Mouse (Mus musculus): ENCODE data around the gene Dab2. TPM values are rescaled to one million over a fixed set of nuclear protein-coding genes. Genes with fewer than 3 reads are reported as not detected.

Dab2 gene
- polyA plus RNA-seq (2012; rRNA removed) = 7.0 and 9.4 TPM in 2 replicates

DNA sequence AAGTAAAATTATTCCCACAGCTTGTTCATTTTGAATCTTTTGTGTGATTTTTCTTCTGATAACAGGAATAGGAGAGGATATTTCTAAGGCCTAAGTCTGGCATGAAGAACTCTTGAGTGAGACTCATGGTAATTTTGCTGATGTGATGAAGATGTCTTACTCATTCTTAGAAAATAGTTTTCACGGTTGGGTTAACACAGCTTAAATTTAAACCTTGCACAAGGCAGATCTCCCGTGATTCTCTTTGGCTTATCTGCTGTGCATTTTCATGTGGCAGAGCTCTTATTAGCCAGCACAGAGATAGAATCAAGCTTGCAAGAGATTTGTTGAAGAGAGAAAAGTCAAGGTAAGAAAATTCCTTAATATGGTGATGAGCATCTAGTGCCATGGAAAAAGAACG, at the start of gene Dab2:
Gene Dab2, plus strand, starts transcription at position 235 of the 400 bp plus-strand sequence.
- Histone ChIP-seq H3K27ac (ENCODE audit: control insufficient read depth, insufficient read depth, low read length) (no peak within 1 kb of the TSS), H3K4me3 (ENCODE audit: control insufficient read depth, insufficient read depth, low read length) (no peak within 1 kb of the TSS)
- TF ChIP-seq CTCF (IDR thresholded peaks at IDR 0.05; ENCODE audit: borderline replicate concordance, control insufficient read depth, extremely low read depth, insufficient read depth, low read length, poor library complexity) (no peak), POLR2A (IDR thresholded peaks at IDR 0.05; ENCODE audit: control insufficient read depth, extremely low read depth, insufficient read depth, low read length, poor library complexity) (no peak)

DNA sequence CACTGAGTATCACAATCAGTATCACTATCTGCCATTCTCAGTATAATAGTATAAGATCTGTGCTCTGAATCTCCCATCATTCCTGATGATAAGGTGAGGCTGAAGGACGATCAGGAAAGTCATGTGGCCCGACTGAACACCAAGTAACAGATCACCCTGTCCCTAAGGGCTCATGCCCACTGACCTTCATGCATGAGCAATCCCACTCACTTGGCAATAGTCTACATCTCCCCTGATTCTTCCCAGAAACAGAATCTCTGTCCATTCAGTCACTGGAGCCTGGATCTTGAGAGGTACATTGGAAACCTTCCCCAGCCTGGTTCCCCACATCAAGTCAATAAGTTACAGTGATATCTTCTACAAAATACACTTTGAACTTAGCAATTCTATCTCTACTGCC, 46.1 kb upstream of the Dab2 start:
- H3K27me3 ChIP-seq (ENCODE audit: control insufficient read depth, insufficient read depth, low read length) = no peaks in the 10 kb centered on the region
- H3K27ac ChIP-seq (ENCODE audit: control insufficient read depth, insufficient read depth, low read length) = no peak overlapping the region
- H3K4me1 ChIP-seq (replicated peaks; ENCODE audit: control insufficient read depth, insufficient read depth, low read length) = no peaks in the 10 kb centered on the region
- TF ChIP-seq POLR2A (IDR thresholded peaks at IDR 0.05; ENCODE audit: control insufficient read depth, extremely low read depth, insufficient read depth, low read length, poor library complexity) (no peak), CTCF (IDR thresholded peaks at IDR 0.05; ENCODE audit: borderline replicate concordance, control insufficient read depth, extremely low read depth, insufficient read depth, low read length, poor library complexity) (no peak)
- WGBS = 90% methylated on average over 2 of the region's 2 CpGs
- H3K36me3 ChIP-seq (ENCODE audit: control insufficient read depth, insufficient read depth, low read length) = no peaks in the 10 kb centered on the region
- no peak for DNase-seq
- no peak overlapping the region for H3K4me3 ChIP-seq (ENCODE audit: control insufficient read depth, insufficient read depth, low read length)

More for the DNA sequence above, at the start of gene Dab2:
- no peaks in the 10 kb centered on the region for H3K27me3 ChIP-seq (ENCODE audit: control insufficient read depth, insufficient read depth, low read length)
- WGBS = 95% methylated on average over 3 of the region's 3 CpGs
- H3K4me1 ChIP-seq (replicated peaks; ENCODE audit: control insufficient read depth, insufficient read depth, low read length) = no peaks in the 10 kb centered on the region
- DNase-seq = no peak
- no peaks in the 10 kb centered on the region for H3K36me3 ChIP-seq (ENCODE audit: control insufficient read depth, insufficient read depth, low read length)

DNA sequence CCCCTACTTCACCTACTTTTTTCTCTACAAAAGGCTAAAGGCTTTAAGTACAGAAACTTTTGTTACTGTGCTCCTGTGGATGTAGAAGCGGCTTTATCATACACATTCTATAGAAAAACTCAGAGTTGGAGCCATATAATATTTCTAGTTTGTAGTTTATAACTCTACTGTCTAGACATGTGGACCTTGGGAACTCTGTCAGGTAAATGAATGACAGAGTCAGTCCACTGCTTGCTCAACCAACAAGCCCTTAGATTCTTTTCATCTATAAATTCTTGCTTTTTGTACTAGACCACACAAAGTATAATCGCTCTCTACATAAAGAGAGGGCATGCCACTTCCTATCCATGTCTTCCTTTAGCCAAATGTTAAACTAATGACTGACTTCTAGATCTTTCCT, 45.2 kb upstream of the Dab2 start:
- Histone ChIP-seq H3K36me3 (ENCODE audit: control insufficient read depth, insufficient read depth, low read length) (no peaks in the 10 kb centered on the region), H3K4me3 (ENCODE audit: control insufficient read depth, insufficient read depth, low read length) (no peak overlapping the region), H3K4me1 (replicated peaks; ENCODE audit: control insufficient read depth, insufficient read depth, low read length) (no peaks in the 10 kb centered on the region), H3K27me3 (ENCODE audit: control insufficient read depth, insufficient read depth, low read length) (no peaks in the 10 kb centered on the region), H3K27ac (ENCODE audit: control insufficient read depth, insufficient read depth, low read length) (no peak overlapping the region)
- DNase-seq = no peak
- 94% methylated on average over 2 of the region's 2 CpGs for WGBS
- no peak for TF ChIP-seq POLR2A (IDR thresholded peaks at IDR 0.05; ENCODE audit: control insufficient read depth, extremely low read depth, insufficient read depth, low read length, poor library complexity)
- no peak for TF ChIP-seq CTCF (IDR thresholded peaks at IDR 0.05; ENCODE audit: borderline replicate concordance, control insufficient read depth, extremely low read depth, insufficient read depth, low read length, poor library complexity)

DNA sequence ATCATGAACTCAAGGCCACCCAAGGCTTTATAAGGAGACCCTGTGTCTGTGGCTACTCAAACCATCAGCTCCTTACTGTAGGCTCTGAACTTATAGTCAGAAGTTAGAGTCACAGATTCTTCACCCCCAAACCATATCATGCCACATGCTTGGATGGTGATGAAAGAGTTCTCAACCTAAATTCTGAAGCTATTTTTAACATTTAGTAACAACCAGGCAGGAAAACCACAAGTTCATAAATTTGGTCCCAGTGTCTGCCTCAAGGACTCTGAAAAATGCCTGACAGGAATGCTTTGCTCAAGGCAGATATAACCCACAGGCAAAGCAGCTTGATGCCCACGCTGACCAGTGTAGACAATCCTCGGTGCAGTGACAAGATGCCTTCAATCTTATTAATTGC, 42.5 kb upstream of the Dab2 start:
- H3K27me3 ChIP-seq (ENCODE audit: control insufficient read depth, insufficient read depth, low read length) = no peaks in the 10 kb centered on the region
- WGBS = 13% methylated on average over 2 of the region's 2 CpGs
- no peaks in the 10 kb centered on the region for H3K36me3 ChIP-seq (ENCODE audit: control insufficient read depth, insufficient read depth, low read length)
- H3K4me1 ChIP-seq (replicated peaks; ENCODE audit: control insufficient read depth, insufficient read depth, low read length) = no peaks in the 10 kb centered on the region
- TF ChIP-seq POLR2A (IDR thresholded peaks at IDR 0.05; ENCODE audit: control insufficient read depth, extremely low read depth, insufficient read depth, low read length, poor library complexity) (no peak), CTCF (IDR thresholded peaks at IDR 0.05; ENCODE audit: borderline replicate concordance, control insufficient read depth, extremely low read depth, insufficient read depth, low read length, poor library complexity) (no peak)
- no peak for DNase-seq
- H3K4me3 ChIP-seq (ENCODE audit: control insufficient read depth, insufficient read depth, low read length) = no peak overlapping the region
- no peak overlapping the region for H3K27ac ChIP-seq (ENCODE audit: control insufficient read depth, insufficient read depth, low read length)

DNA sequence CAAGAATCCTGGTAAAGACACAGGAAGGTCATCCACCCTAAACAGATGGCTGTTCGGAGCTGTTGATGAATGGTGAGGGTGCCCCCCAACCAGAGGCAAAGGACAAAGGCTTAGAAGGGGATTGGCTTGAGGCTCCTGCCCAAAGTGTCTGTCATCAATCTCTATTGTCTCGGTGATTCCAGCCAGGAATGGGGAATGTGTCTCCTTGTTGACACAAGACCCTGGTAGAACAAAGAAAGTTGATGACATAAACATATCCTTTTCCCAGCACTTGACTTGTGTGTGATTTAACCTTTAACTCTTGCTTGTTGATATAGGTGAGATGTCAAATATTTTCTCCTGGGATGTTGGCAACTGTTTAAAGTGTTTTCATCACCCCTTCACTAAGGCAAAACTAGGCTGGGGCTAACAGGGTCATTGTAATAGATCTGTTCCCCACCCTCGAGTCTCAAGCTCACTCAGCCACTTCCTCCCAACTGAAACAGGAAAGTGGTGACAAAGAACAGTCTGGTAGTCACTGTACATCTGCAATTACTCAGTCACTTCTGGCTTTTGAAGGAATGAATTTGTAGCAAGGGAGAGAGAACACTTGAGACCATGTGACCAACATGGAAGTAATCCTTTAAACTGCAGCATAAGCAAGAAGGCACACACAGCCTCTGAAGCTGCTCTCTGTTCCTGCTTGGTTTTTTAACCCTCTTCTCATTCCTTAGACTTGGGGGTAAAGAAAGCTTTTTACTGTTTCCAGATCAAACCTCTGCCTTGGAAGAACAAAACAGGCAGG, 39.4 kb upstream of the Dab2 start:
- TF ChIP-seq CTCF (IDR thresholded peaks at IDR 0.05; ENCODE audit: borderline replicate concordance, control insufficient read depth, extremely low read depth, insufficient read depth, low read length, poor library complexity) = no peak
- TF ChIP-seq POLR2A (IDR thresholded peaks at IDR 0.05; ENCODE audit: control insufficient read depth, extremely low read depth, insufficient read depth, low read length, poor library complexity) = no peak
- no peak for DNase-seq
- no peak overlapping the region for H3K27ac ChIP-seq (ENCODE audit: control insufficient read depth, insufficient read depth, low read length)
- no peak overlapping the region for H3K4me3 ChIP-seq (ENCODE audit: control insufficient read depth, insufficient read depth, low read length)
- no peaks in the 10 kb centered on the region for H3K4me1 ChIP-seq (replicated peaks; ENCODE audit: control insufficient read depth, insufficient read depth, low read length)
- 55% methylated on average over 3 of the region's 3 CpGs for WGBS
- H3K27me3 ChIP-seq (ENCODE audit: control insufficient read depth, insufficient read depth, low read length) = no peaks in the 10 kb centered on the region
- H3K36me3 ChIP-seq (ENCODE audit: control insufficient read depth, insufficient read depth, low read length) = no peaks in the 10 kb centered on the region

DNA sequence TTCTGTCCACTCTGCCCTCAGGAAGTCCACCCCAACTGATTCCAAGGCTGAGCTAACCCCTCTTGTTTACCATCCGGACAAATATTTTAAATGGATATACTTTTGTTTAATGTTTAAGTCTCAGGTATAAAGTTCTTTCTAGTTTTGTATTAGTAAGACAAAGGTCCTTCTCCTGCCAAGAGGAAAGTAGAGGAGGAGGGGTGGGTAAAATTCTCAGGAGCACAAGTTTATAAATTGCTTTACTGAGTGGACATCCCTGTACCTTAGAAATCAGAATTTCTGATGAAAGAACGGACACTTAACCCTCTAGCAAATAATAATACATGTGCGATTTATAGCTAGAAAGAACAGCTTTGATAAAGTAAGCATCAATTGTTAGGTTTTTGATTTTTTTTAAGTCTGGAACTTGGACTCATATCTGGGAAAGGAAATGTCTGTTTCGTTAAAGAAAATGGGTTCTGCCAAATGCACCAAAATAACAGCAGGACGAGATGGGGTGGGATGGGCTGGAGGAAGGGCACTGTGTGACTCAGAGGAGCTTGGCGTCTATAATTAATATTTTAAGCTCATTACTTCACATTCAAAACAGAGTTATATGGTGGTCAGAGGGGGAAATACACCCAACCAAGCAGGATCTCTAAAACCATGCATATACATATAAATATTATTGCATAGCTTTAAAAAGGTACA, 38.7 kb upstream of the Dab2 start:
- no peak overlapping the region for H3K27ac ChIP-seq (ENCODE audit: control insufficient read depth, insufficient read depth, low read length)

More for the DNA sequence above, 38.7 kb upstream of the Dab2 start:
- H3K4me3 ChIP-seq (ENCODE audit: control insufficient read depth, insufficient read depth, low read length) = no peak overlapping the region
- TF ChIP-seq POLR2A (IDR thresholded peaks at IDR 0.05; ENCODE audit: control insufficient read depth, extremely low read depth, insufficient read depth, low read length, poor library complexity) = no peak
- TF ChIP-seq CTCF (IDR thresholded peaks at IDR 0.05; ENCODE audit: borderline replicate concordance, control insufficient read depth, extremely low read depth, insufficient read depth, low read length, poor library complexity) = no peak
- no peaks in the 10 kb centered on the region for H3K27me3 ChIP-seq (ENCODE audit: control insufficient read depth, insufficient read depth, low read length)
- H3K36me3 ChIP-seq (ENCODE audit: control insufficient read depth, insufficient read depth, low read length) = no peaks in the 10 kb centered on the region
- no peak for DNase-seq
- WGBS = 79% methylated on average over 6 of the region's 6 CpGs
- no peaks in the 10 kb centered on the region for H3K4me1 ChIP-seq (replicated peaks; ENCODE audit: control insufficient read depth, insufficient read depth, low read length)
